Mouse (Mus musculus) C2C12 (cell line): Measurements from ENCODE around the gene 1110051M20Rik. TPM values are rescaled to one million over a fixed set of nuclear protein-coding genes. Genes with fewer than 3 reads are reported as not detected.

ENCODE experiments used
- H3K27me3 ChIP-seq: one replicate; pipeline ENCODE4 v1.6.1; 2011; ENCODE audit not compliant: control insufficient read depth, insufficient read depth, insufficient read length
- H3K36me3 ChIP-seq: one replicate; pipeline ENCODE4 v1.6.1; 2011; ENCODE audit not compliant: control insufficient read depth, insufficient read depth
- H3K4me3 ChIP-seq: one replicate; pipeline ENCODE4 v1.5.1; 2011; ENCODE audit warnings: mild to moderate bottlenecking, control low read depth; ENCODE audit not compliant: poor library complexity, insufficient read depth, severe bottlenecking
- H3K79me2 ChIP-seq: one replicate; pipeline ENCODE4 v1.6.1; 2011; ENCODE audit not compliant: control insufficient read depth, insufficient read depth
- H3K79me3 ChIP-seq: one replicate; pipeline ENCODE4 v1.6.1; 2011; ENCODE audit warnings: low read depth, control low read depth
- H3ac ChIP-seq: one replicate; pipeline ENCODE3; 2011; ENCODE audit warnings: low read depth; ENCODE audit not compliant: control insufficient read depth, insufficient read length
- CEBPB ChIP-seq: IDR thresholded peaks from one replicate; pipeline ENCODE4 v1.6.1; 2011; ENCODE audit warnings: low read depth, mild to moderate bottlenecking, control low read depth, moderate library complexity
- CTCF ChIP-seq: IDR thresholded peaks from one replicate; pipeline ENCODE4 v1.5.1; 2011; ENCODE audit not compliant: control insufficient read depth, insufficient read depth, insufficient read length
- FOSL1 ChIP-seq: IDR thresholded peaks from one replicate; pipeline ENCODE4 v1.8.0; 2011; ENCODE audit warnings: mild to moderate bottlenecking, low read length; ENCODE audit not compliant: poor library complexity, insufficient read depth, severe bottlenecking
- MAX ChIP-seq: IDR thresholded peaks from one replicate; pipeline ENCODE4 v1.6.1; 2011; ENCODE audit warnings: mild to moderate bottlenecking, control low read depth
- MYOD1 ChIP-seq: IDR thresholded peaks from one replicate; pipeline ENCODE4 v1.6.1; 2011; ENCODE audit warnings: low read depth; ENCODE audit not compliant: control insufficient read depth, insufficient read length
- MYOG ChIP-seq: IDR thresholded peaks from one replicate; pipeline ENCODE4 v1.6.1; 2011; ENCODE audit not compliant: control insufficient read depth, insufficient read length; ENCODE audit errors: extremely low read depth
- USF1 ChIP-seq: IDR thresholded peaks from one replicate; pipeline ENCODE4 v1.6.1; 2011; ENCODE audit warnings: low read depth, mild to moderate bottlenecking, control low read depth, moderate library complexity
- polyA plus RNA-seq: library from polyadenylated mRNA; unstranded; fragments of >200 nt; fragmentation: generic; extraction: Trizol; gene quantifications from one replicate; pipeline ENCODE4 v1.2.1, GENCODE M21; 2012; ENCODE audit warnings: missing spikeins

Gene 1110051M20Rik
- polyA plus RNA-seq, 1 experiment: 27.5 TPM

DNA sequence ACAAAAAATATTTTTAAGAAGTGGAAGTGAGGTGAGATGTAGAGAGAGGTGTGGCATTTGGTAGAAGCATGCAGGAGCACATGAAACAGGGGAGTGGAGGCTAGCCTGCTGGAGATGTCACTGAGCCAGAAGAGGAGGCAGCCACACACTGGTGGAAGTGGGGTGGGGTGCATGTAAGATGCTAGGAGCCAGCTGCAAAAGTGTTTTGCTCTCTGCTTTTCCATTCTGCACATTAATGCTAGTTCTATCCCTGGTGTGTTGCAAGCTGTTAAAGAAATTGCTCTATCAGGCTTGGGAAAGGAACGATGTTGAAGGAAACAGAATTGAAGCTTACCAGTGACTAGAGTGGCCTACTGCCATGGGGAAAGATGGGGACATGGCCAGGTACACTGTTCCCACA lies 120.2 kb downstream of the 1110051M20Rik start:
- no peak for TF ChIP-seq MYOD1
- TF ChIP-seq USF1: no peak
- TF ChIP-seq CEBPB: no peak
- no peak for TF ChIP-seq MAX
- TF ChIP-seq FOSL1: no peak
- H3K79me2 ChIP-seq: no peaks in the 10 kb centered on the region
- H3K27me3 ChIP-seq: no peaks in the 10 kb centered on the region
- no peak overlapping the region for H3K4me3 ChIP-seq
- H3ac ChIP-seq: no peak overlapping the region
- no peaks in the 10 kb centered on the region for H3K36me3 ChIP-seq
- H3K79me3 ChIP-seq: no peaks in the 10 kb centered on the region

DNA sequence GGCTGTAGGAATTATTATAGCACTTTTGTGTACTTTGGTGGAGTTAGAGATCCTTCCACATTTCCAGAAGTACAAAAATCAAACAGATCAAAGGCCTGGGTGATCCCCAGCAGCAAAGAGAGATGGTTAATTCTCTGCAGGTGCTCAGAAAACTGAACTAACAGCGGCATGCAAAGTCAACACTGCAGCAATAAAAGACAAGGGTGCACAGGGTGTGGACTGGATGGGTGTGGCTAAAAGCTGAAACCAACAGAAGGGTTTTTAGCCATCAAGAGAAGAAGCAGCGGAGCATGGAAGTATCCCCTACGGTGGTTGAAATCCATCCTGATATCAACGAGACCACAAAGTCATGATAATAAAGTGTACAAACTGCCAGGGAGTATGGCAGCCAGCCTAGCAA lies 122.0 kb downstream of the 1110051M20Rik start:
- Histone ChIP-seq H3ac (no peak overlapping the region), H3K4me3 (no peak overlapping the region), H3K27me3 (no peaks in the 10 kb centered on the region), H3K79me3 (no peaks in the 10 kb centered on the region), H3K79me2 (no peaks in the 10 kb centered on the region), H3K36me3 (no peaks in the 10 kb centered on the region)
- no peak for TF ChIP-seq USF1
- TF ChIP-seq CEBPB: no peak
- TF ChIP-seq CTCF: no peak
- no peak for TF ChIP-seq MYOD1
- TF ChIP-seq MAX: no peak
- TF ChIP-seq FOSL1: no peak
- TF ChIP-seq MYOG: no peak

- H3K36me3 ChIP-seq: no peaks in the 10 kb centered on the region
- H3K79me2 ChIP-seq: no peaks in the 10 kb centered on the region
- H3K27me3 ChIP-seq: no peaks in the 10 kb centered on the region
- H3K79me3 ChIP-seq: no peaks in the 10 kb centered on the region
- H3ac ChIP-seq: no peak overlapping the region
- no peak overlapping the region for H3K4me3 ChIP-seq
- no peak for TF ChIP-seq CTCF
Observed at GRCm38 (mm10) chr2:91321923-91322322, 122.6 kb downstream of the 1110051M20Rik start.

GRCm38 (mm10) chr2:91320559-91321529 lies 123.7 kb downstream of the 1110051M20Rik start:
- no peak overlapping the region for H3ac ChIP-seq

DNA sequence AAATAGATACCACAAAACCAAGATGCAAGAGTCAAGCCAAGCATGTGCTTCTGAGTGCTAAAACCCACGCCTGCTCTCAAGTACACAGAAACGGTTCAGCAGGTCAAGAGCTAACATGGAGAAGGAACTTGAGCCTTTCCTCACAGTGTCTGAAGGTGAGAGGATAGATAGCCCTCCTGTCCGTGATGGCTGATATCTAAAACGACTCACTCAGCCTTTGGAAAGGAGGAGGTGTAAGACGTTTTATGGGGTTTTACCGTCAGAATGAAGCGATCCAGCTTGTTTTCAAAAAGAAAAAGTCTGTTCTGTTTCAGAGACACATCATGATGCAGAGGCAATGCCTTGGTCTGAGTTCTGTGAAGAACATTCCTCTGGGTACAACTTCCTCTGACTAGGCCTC lies 130.3 kb downstream of the 1110051M20Rik start:
- H3K79me3 ChIP-seq: no peaks in the 10 kb centered on the region
- H3K27me3 ChIP-seq: no peaks in the 10 kb centered on the region
- TF ChIP-seq MAX: no peak
- TF ChIP-seq MYOG: no peak
- TF ChIP-seq MYOD1: no peak
- no peak for TF ChIP-seq FOSL1
- no peak for TF ChIP-seq CEBPB
- no peak for TF ChIP-seq CTCF
- no peak overlapping the region for H3K4me3 ChIP-seq
- H3K79me2 ChIP-seq: no peaks in the 10 kb centered on the region
- no peaks in the 10 kb centered on the region for H3K36me3 ChIP-seq
- no peak overlapping the region for H3ac ChIP-seq

More at GRCm38 (mm10) chr2:91320559-91321529, 123.7 kb downstream of the 1110051M20Rik start:
- no peaks in the 10 kb centered on the region for H3K79me3 ChIP-seq
- no peak overlapping the region for H3K4me3 ChIP-seq
- no peaks in the 10 kb centered on the region for H3K36me3 ChIP-seq
- TF ChIP-seq CEBPB: no peak
- TF ChIP-seq MYOD1: no peak
- no peak for TF ChIP-seq CTCF
- no peak for TF ChIP-seq USF1
- no peak for TF ChIP-seq FOSL1
- no peak for TF ChIP-seq MAX
- no peak for TF ChIP-seq MYOG
- H3K79me2 ChIP-seq: no peaks in the 10 kb centered on the region
- no peaks in the 10 kb centered on the region for H3K27me3 ChIP-seq
